Mouse (Mus musculus) neutrophil, adult 5-6 weeks (primary cell): ENCODE data around the gene Med28. TPM values are rescaled to one million over a fixed set of nuclear protein-coding genes. Genes with fewer than 3 reads are reported as not detected.
A peak's percentile ranks its signal among the peaks of the same experiment; 100 is the strongest.

Experiments
- ATAC-seq: fragments of 151-379, 151-347 bp; 2 replicates; pipeline ENCODE4 v1.8.0; 2017; ENCODE audit warnings: mild to moderate bottlenecking, moderate TSS enrichment; ENCODE audit not compliant: insufficient number of reproducible peaks, poor library complexity, low FRiP score, severe bottlenecking; ENCODE audit errors: extremely low read depth
- total RNA-seq: library from RNA; stranded (forward); fragments of 200-1000 nt; gene quantifications from 2 replicates; pipeline ENCODE4 v1.2.3, GENCODE M21; 2017

Med28 gene
- total RNA-seq, 1 experiment from 2014 or later = 36.0 TPM

- ATAC-seq = no peak
These were observed 23.0 kb upstream of the Med28 start for GRCm38 (mm10) chr5:45496930-45497550.

GRCm38 (mm10) chr5:45497564-45497963, 22.5 kb upstream of the Med28 start:
- no peak for ATAC-seq

- no peak for ATAC-seq
These were observed 10.0 kb upstream of the Med28 start for GRCm38 (mm10) chr5:45510071-45510470.

- no peak for ATAC-seq
These were observed 7.1 kb upstream of the Med28 start for GRCm38 (mm10) chr5:45512908-45513307.

GRCm38 (mm10) chr5:45513511-45513910, 6.5 kb upstream of the Med28 start:
- ATAC-seq = no peak

GRCm38 (mm10) chr5:45514599-45514998, 5.4 kb upstream of the Med28 start:
- no peak for ATAC-seq

- ATAC-seq = no peak
These were observed 4.8 kb upstream of the Med28 start for GRCm38 (mm10) chr5:45515151-45515743.

- ATAC-seq = no peak
These were observed 731 bp downstream of the Med28 start for GRCm38 (mm10) chr5:45520809-45521110.

GRCm38 (mm10) chr5:45521601-45522000, 1.6 kb downstream of the Med28 start:
- ATAC-seq = no peak

- ATAC-seq = no peak
These were observed 5.1 kb downstream of the Med28 start for GRCm38 (mm10) chr5:45525101-45525500.

- ATAC-seq = no peak
These were observed 6.3 kb downstream of the Med28 start for GRCm38 (mm10) chr5:45526338-45526737.

- ATAC-seq = no peak
These were observed 9.7 kb downstream of the Med28 start for GRCm38 (mm10) chr5:45529696-45530095.

GRCm38 (mm10) chr5:45534319-45535098, 14.5 kb downstream of the Med28 start:
- ATAC-seq = peak; percentile 45; the same call in 1 of the 2 replicates

GRCm38 (mm10) chr5:45535177-45535576, 15.1 kb downstream of the Med28 start:
- no peak for ATAC-seq

GRCm38 (mm10) chr5:45539502-45539901, 19.5 kb downstream of the Med28 start:
- ATAC-seq = no peak

GRCm38 (mm10) chr5:45543374-45543773, 23.3 kb downstream of the Med28 start:
- no peak for ATAC-seq

GRCm38 (mm10) chr5:45549586-45549985, 29.6 kb downstream of the Med28 start:
- ATAC-seq = no peak

GRCm38 (mm10) chr5:45564054-45564453, 44.0 kb downstream of the Med28 start:
- no peak for ATAC-seq

GRCm38 (mm10) chr5:45565829-45566228, 45.8 kb downstream of the Med28 start:
- ATAC-seq = no peak

GRCm38 (mm10) chr5:45572816-45573215, 52.8 kb downstream of the Med28 start:
- ATAC-seq = no peak
